Mouse (Mus musculus): ENCODE measurements around the gene Ddx46. TPM values are rescaled to one million over a fixed set of nuclear protein-coding genes. Genes with fewer than 3 reads are reported as not detected.
"Not testable (repeated sequence)": the region's sequence is repeated elsewhere in the genome, so short reads cannot be mapped to it uniquely, and the experiment has no call there.

Gene Ddx46
- polyA plus RNA-seq, 1 experiment, result 52.7 TPM

DNA sequence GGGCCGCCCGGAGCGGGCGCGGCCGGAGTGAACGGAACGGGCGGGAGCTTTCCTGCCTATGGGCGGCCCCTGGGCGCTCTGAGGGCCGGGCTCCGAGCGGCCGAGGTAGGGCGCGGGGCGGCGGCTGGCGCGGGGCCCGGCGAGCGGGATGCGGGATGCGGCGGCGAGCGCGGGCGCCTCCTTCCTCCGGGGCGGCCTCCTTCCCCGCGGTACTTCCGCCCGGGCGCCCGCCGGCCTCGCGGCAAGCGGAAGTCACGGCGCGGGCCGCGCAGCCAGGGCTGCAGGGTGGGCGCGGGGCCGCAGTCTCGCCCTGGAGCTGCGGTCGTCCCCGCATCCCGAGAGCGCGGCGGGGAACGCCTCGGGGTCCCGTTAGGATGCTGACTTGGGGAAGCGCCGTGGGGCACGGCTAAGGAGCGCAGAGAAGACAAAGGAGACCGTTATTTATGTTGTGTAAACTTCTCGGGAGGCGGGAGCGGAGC, 58.5 kb downstream of the Ddx46 start:
- peak; percentile 47 for DNase-seq (ENCODE audit: low read depth)
- TF ChIP-seq POLR2A (IDR thresholded peaks at IDR 0.05; ENCODE audit: borderline replicate concordance, extremely low read depth, insufficient read depth, insufficient read length, poor library complexity, severe bottlenecking) (no peak), CTCF (IDR thresholded peaks at IDR 0.05; ENCODE audit: borderline replicate concordance, extremely low read depth, insufficient read depth, insufficient read length) (no peak)

DNA sequence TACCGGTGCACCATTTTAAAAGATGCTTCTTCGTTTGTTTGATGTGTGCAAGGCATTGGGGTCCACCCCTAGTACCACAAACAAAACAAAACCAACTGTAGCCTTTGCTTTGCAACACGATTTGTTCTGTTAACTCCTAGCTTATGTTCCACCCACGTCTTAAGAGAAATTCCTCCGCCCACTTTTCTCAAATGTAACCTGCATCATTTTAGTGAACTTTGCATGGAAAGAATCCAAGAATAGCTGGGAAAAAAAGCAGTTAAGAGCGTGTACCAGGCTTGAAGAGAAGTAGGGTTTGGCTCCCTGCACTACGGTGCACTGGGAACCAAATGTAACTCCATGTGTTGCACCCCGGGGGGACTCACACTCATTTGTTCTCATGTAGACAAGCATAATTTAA, 59.3 kb downstream of the Ddx46 start:
- no peak for TF ChIP-seq POLR2A (IDR thresholded peaks at IDR 0.05; ENCODE audit: borderline replicate concordance, extremely low read depth, insufficient read depth, insufficient read length, poor library complexity, severe bottlenecking)
- no peak for TF ChIP-seq CTCF (IDR thresholded peaks at IDR 0.05; ENCODE audit: borderline replicate concordance, extremely low read depth, insufficient read depth, insufficient read length)
- peak; percentile 13 for DNase-seq (ENCODE audit: low read depth)

DNA sequence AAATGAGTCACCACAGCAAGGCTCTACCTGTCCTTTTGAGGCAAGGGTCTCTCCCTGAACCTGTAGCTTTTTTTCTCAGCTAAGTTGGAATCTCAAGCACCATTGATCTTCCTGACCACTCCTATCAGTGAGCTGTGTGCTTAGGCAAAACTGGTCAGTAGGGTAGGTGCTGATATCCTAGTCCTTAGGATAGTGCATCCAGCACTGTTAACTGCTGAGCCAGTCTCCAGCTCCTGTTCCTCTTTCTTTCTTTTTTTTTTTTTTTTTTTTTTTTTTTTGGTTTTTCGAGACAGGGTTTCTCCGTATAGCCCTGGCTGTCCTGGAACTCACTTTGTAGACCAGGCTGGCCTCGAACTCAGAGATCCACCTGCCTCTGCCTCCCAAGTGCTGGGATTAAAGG, 61.2 kb downstream of the Ddx46 start:
- DNase-seq (ENCODE audit: low read depth), result not testable (repeated sequence)

DNA sequence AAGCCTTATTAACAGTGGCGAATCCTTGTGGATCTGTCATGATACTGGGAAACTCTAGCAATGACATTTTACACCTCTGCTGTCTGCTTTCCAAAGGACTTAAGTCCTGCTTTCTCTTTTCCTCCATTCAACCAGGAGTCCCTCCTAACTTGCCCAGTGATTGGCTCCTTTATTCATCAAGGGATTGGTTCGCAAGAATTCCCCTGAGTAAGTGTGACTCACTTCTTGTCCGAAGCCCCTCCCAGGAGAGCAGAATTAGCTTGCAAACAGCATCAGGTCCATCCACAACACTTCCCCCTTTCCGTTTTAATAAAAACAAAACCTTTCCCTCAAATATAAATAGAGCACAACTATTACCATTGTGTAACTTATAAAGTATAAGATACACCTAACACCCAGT, 69.5 kb downstream of the Ddx46 start:
- TF ChIP-seq CTCF (IDR thresholded peaks at IDR 0.05; ENCODE audit: borderline replicate concordance, extremely low read depth, insufficient read depth, insufficient read length), result no peak
- no peak for DNase-seq (ENCODE audit: low read depth)

DNA sequence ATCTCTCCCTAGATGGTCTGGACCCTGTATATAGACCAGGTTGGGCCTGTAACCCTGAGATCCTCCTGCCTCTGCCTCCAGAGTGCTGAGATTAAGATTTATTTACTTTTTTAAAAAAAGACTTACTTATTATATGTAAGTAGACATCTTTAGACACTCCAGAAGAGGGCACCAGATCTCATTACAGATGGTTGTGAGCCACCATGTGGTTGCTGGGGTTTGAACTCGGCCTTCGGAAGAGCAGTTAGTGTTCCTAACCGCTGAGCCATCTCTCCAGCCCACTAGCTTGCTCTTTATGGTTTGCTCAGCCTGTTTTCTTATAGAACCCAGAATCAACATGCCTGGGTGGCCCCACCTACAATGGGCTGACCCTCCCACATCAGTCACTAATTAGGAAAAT, 78.0 kb downstream of the Ddx46 start:
- no peak for DNase-seq (ENCODE audit: low read depth)
- TF ChIP-seq CTCF (IDR thresholded peaks at IDR 0.05; ENCODE audit: borderline replicate concordance, extremely low read depth, insufficient read depth, insufficient read length), result no peak
- no peak for TF ChIP-seq POLR2A (IDR thresholded peaks at IDR 0.05; ENCODE audit: borderline replicate concordance, extremely low read depth, insufficient read depth, insufficient read length, poor library complexity, severe bottlenecking)

DNA sequence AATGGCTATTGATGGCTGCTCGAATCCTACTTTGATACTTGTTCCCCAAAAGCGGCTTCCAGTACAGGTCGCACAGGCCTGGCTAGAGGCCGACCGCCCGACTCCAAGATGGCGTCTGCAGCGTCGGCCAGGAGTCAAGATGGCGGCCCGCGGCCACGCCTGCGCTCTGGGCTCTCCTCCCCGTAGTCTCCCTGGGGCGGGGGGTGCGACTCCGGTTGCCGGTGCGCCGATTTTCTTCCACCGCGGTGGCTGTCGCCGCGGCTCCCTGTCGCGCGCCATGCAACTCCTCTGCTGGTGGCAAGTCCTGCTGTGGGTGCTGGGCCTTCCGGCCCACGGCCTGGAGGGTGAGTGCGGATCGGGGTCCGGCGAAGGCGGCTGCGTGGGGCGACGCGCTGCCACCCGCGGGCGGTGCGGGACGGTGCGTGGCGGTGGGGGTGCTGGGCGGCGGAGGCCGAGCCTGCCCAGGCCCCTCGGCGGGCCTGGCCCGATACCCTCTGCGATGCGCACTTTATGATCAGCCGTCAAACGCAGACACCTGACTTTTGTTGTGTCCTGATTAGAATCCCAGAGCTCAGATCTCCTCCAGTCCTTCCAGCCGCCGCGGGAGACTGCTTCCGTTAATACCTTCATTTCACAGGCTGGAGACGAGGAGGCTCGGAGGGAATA, 79.8 kb downstream of the Ddx46 start, which contains the start of gene Txndc15:
TSS of gene Txndc15 (plus strand) at position 150 of the 666 bp plus-strand sequence.
- TF ChIP-seq CTCF (IDR thresholded peaks at IDR 0.05; ENCODE audit: borderline replicate concordance, extremely low read depth, insufficient read depth, insufficient read length) (no peak), POLR2A (IDR thresholded peaks at IDR 0.05; ENCODE audit: borderline replicate concordance, extremely low read depth, insufficient read depth, insufficient read length, poor library complexity, severe bottlenecking) (peak; percentile 80)
- peak; percentile 94 for DNase-seq (ENCODE audit: low read depth)

DNA sequence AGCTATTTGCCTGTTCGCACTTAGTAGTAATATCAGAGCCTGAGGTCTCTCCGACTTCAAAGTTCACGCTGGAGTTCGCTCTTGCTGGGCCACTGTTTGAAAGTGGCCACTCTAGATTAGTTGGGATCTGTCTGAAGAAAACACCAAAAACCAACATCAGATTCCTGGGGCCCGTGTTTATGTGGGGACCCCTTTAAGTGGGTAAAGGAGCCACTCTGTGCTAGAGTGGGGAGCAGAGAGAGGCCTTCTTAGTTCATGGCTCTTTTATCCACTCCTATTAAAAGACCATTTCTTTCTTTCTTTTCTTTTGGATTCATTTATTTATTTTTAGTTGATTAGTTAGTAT, 80.3 kb downstream of the Ddx46 start:
- TF ChIP-seq POLR2A (IDR thresholded peaks at IDR 0.05; ENCODE audit: borderline replicate concordance, extremely low read depth, insufficient read depth, insufficient read length, poor library complexity, severe bottlenecking) (no peak), CTCF (IDR thresholded peaks at IDR 0.05; ENCODE audit: borderline replicate concordance, extremely low read depth, insufficient read depth, insufficient read length) (no peak)
- DNase-seq (ENCODE audit: low read depth), result no peak

DNA sequence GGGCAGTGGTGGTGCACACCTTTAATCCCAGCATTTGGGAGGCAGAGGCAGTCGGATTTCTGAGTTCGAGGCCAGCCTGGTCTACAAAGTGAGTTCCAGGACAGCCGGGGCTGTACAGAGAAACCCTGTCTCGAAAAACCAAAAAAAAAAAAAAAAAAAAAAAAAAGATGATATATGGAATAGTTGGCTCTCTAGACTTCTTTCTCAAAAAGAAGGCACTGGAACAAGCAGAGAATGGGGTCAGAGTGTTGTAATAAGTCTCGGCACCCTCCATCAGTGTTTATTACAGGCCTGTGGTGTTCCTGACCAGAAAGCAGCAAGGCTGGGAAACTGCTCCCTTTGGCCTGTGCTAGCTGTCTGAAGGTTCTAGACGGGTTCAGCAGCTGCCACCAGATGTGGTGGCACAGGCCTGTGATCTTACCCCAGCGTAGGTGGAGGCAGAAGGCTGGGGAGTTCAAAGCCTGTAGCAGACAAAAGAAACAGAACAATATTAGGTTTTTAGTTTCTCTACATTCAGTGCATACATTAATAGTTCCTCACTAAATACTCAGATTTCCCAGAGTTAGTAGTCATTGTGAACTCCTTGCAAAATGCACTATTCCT, 81.2 kb downstream of the Ddx46 start:
- DNase-seq (ENCODE audit: low read depth), result no peak
- no peak for TF ChIP-seq CTCF (IDR thresholded peaks at IDR 0.05; ENCODE audit: borderline replicate concordance, extremely low read depth, insufficient read depth, insufficient read length)
- TF ChIP-seq POLR2A (IDR thresholded peaks at IDR 0.05; ENCODE audit: borderline replicate concordance, extremely low read depth, insufficient read depth, insufficient read length, poor library complexity, severe bottlenecking), result no peak

DNA sequence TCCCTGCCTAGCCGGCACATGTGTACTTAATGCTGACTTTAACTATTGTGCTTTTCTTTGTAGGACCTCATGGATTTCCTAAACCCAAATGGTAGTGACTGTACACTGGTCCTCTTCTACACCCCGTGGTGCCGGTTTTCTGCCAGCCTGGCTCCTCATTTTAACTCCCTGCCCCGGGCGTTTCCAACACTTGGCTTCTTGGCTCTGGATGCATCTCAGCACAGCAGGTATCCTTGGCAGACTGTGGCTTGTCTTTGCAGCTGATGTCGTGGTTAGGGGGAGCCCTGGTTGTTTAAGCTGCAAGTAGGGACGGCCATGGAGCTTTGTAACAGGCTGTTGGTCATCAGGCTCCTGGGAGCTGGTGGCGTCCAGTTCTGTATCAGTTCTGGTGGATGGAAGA, 86.7 kb downstream of the Ddx46 start:
- TF ChIP-seq POLR2A (IDR thresholded peaks at IDR 0.05; ENCODE audit: borderline replicate concordance, extremely low read depth, insufficient read depth, insufficient read length, poor library complexity, severe bottlenecking) (no peak), CTCF (IDR thresholded peaks at IDR 0.05; ENCODE audit: borderline replicate concordance, extremely low read depth, insufficient read depth, insufficient read length) (no peak)
- DNase-seq (ENCODE audit: low read depth), result no peak

DNA sequence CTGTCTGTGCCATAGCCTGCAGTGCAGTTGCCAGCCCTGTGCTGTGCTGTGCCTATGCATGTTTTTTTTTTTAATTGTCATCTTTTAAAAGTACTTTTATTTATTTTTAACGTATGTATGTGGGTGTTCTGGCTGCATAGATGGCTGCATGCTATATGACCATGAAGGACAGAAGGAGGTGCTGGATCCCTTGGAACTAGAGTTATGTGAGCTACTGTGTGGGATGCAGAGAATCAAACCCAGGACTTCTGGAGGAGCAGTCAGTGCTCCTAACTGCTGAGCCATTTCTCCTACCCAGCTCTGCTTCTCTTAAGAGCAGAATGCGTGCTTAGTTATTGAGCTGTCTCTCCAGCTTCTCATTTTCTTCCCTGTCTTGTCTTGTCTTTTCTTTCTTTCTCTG, 87.2 kb downstream of the Ddx46 start:
- TF ChIP-seq POLR2A (IDR thresholded peaks at IDR 0.05; ENCODE audit: borderline replicate concordance, extremely low read depth, insufficient read depth, insufficient read length, poor library complexity, severe bottlenecking) (no peak), CTCF (IDR thresholded peaks at IDR 0.05; ENCODE audit: borderline replicate concordance, extremely low read depth, insufficient read depth, insufficient read length) (no peak)
- no peak for DNase-seq (ENCODE audit: low read depth)

DNA sequence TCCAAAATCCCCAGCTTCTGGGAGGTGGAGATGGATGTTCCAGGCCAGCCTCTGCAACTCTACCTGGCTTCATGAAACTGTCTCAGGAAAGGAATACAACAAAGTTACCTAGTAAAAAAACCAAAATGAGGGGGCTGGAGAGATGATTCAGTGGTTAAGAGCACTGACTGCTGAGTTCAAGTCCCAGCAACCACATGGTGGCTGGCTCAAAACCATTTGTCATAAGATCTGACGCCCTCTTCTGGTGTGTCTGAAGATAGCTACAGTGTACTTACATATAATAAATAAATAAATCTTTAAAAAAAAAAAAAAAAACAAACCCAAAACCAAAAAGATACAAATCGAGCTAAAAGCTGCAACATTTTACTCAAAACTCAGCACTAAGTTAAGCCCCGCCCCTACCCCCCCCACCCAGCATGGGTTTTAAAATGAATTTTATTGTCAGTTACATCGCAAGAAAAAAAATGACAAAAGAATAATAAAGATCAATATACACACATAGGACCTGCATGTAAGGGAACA, 91.8 kb downstream of the Ddx46 start:
- TF ChIP-seq CTCF (IDR thresholded peaks at IDR 0.05; ENCODE audit: borderline replicate concordance, extremely low read depth, insufficient read depth, insufficient read length) (no peak), POLR2A (IDR thresholded peaks at IDR 0.05; ENCODE audit: borderline replicate concordance, extremely low read depth, insufficient read depth, insufficient read length, poor library complexity, severe bottlenecking) (no peak)
- DNase-seq (ENCODE audit: low read depth), result no peak

DNA sequence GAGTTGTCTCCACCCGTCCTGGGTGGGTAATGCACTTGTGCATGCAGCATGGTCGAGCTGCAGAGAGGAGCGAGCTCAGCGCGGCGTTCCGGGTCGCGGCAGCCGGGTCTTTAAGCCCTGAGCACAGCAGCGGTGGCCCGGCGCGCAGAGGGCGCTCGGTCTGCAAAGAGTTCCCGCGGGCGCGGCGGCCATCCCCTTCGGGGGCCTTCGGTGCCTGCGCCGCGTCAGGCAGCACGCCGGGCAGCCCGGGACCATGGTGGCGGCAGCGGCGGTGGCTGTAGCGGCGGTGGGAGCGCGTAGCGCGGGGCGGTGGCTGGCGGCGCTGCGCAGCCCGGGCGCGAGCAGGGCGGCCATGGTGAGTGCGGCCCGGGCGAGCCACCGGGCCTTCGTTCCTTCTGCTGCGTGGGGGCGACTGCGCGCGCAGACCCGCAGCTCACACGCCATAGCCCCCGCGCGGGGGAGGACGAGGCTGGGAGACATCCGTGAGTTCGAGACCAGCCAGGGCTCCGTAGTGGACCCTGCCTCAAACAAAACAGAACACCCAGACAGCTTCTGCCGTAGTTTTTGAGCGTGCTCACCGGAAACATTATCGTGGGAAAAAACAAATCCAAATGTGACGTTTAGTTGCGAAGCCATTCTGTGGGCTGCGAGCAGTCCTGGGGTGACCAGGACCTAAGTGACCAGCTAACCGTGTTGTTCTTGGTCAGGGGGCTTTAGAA, 92.5 kb downstream of the Ddx46 start, which contains the start of gene Pcbd2:
TSS of gene Pcbd2 (plus strand) at position 249 of the 719 bp plus-strand sequence.
- TF ChIP-seq POLR2A (IDR thresholded peaks at IDR 0.05; ENCODE audit: borderline replicate concordance, extremely low read depth, insufficient read depth, insufficient read length, poor library complexity, severe bottlenecking) (peak; percentile 68; the same call in 1 of the 2 replicates), CTCF (IDR thresholded peaks at IDR 0.05; ENCODE audit: borderline replicate concordance, extremely low read depth, insufficient read depth, insufficient read length) (no peak)
- peak; percentile 92 for DNase-seq (ENCODE audit: low read depth)
